Mouse (Mus musculus): Measurements from ENCODE around the gene Dennd1b.

DNA sequence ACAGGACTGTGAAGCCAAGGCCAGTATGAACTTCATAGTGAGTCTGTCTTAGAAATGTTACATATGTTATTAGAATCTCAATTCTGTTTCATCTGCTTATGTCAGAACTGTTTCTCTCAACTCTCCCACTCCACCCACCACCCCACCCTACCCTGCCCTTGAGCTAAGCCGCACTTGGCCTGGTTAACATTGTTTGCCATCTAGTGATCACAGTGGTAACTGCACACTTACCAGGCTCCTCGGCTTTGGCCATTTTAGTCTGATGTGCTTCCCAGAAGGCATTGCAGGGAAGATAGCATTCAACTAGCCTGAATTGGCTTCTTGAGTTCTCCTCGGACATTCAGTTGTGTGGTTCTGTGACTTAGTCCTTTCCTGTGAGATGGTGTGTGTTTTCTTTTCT, 198.4 kb downstream of the Dennd1b start:
- TF ChIP-seq POLR2A (IDR thresholded peaks at IDR 0.05; ENCODE audit: low read depth, low read length) (no peak), CTCF (IDR thresholded peaks at IDR 0.05; ENCODE audit: extremely low read depth, insufficient read depth, insufficient read length, insufficient replicate concordance) (no peak)
